Mouse (Mus musculus) MEL (cell line): ENCODE data around the gene Slc13a3. TPM values are rescaled to one million over a fixed set of nuclear protein-coding genes. Genes with fewer than 3 reads are reported as not detected.

Experiments
- DNase-seq: peaks from one replicate; pipeline ENCODE4 v3.0.0; 2011; ENCODE audit warnings: low read depth, low spot score
- H3K27ac ChIP-seq: 2 replicates; pipeline ENCODE4 v1.5.1; 2012; ENCODE audit warnings: low read depth, mild to moderate bottlenecking, control low read depth, low read length, moderate library complexity; ENCODE audit not compliant: control insufficient read depth
- H3K27me3 ChIP-seq, 2 experiments: fragments of 150-350 bp in 1 of 2; sonication (generic) in 1 of 2; 2 replicates each; pipeline ENCODE4 v1.6.1; 2012; ENCODE audit warnings: low read length in 2 of 2, mild to moderate bottlenecking in 2 of 2, improper control_type of control experiment in 1 of 2, moderate library complexity in 1 of 2; ENCODE audit not compliant: insufficient read depth in 2 of 2, control insufficient read depth in 1 of 2
- H3K36me3 ChIP-seq, 2 experiments: 2 replicates each; pipeline ENCODE4 v1.6.1; 2012 to 2014; ENCODE audit warnings: low read length in 2 of 2, improper control_type of control experiment in 1 of 2, inconsistent platforms in 1 of 2, mild to moderate bottlenecking in 1 of 2; ENCODE audit not compliant: insufficient read depth in 2 of 2, control insufficient read depth in 1 of 2
- H3K4me1 ChIP-seq, 2 experiments: fragments of 150-350 bp in 1 of 2; sonication (generic) in 1 of 2; 2 replicates each; pipeline ENCODE4 v1.6.1; 2012; ENCODE audit warnings: low read length in 2 of 2, improper control_type of control experiment in 1 of 2, mild to moderate bottlenecking in 1 of 2; ENCODE audit not compliant: insufficient read depth in 2 of 2, control insufficient read depth in 1 of 2
- H3K4me3 ChIP-seq, 2 experiments: fragments of 150-350 bp in 1 of 2; sonication (generic) in 1 of 2; 2 replicates each; pipeline ENCODE4 v1.5.1; 2012; ENCODE audit warnings: low read depth in 2 of 2, low read length in 2 of 2, mild to moderate bottlenecking in 2 of 2, moderate library complexity in 2 of 2, control low read depth in 1 of 2, improper control_type of control experiment in 1 of 2; ENCODE audit not compliant: control insufficient read depth in 1 of 2, insufficient read depth in 1 of 2
- H3K79me2 ChIP-seq: 2 replicates; pipeline ENCODE4 v1.6.1; 2012; ENCODE audit warnings: mild to moderate bottlenecking, low read length, moderate library complexity; ENCODE audit not compliant: control insufficient read depth, poor library complexity, insufficient read depth
- H3K9ac ChIP-seq: 2 replicates; pipeline ENCODE4 v1.6.1; 2012; ENCODE audit warnings: low read depth, mild to moderate bottlenecking, control low read depth, low read length, moderate library complexity; ENCODE audit not compliant: control insufficient read depth, poor library complexity, severe bottlenecking
- H3K9me3 ChIP-seq: fragments of 150-350 bp; sonication (generic); replicated peaks from 2 replicates; pipeline ENCODE4 v1.6.1; 2012; ENCODE audit warnings: mild to moderate bottlenecking, low read length, improper control_type of control experiment, moderate library complexity; ENCODE audit not compliant: insufficient read depth
- BHLHE40 ChIP-seq: IDR thresholded peaks from 2 replicates; pipeline ENCODE4 v1.6.1; 2012; ENCODE audit warnings: low read depth, mild to moderate bottlenecking, inconsistent platforms, low read length, improper control_type of control experiment, borderline replicate concordance
- CHD1 ChIP-seq: IDR thresholded peaks from 2 replicates; pipeline ENCODE4 v1.6.1; 2012; ENCODE audit warnings: low read depth, mild to moderate bottlenecking, inconsistent platforms, low read length, improper control_type of control experiment
- CHD2 ChIP-seq: IDR thresholded peaks from 2 replicates; pipeline ENCODE4 v1.6.1; 2011; ENCODE audit warnings: low read length, improper control_type of control experiment
- CTCF ChIP-seq, 3 experiments: IDR thresholded peaks in 2 of 3; conservative IDR thresholded peaks in 1 of 3; 2 replicates each; pipeline ENCODE4 v1.5.1; 2011 to 2012; ENCODE audit warnings: low read length in 3 of 3, low read depth in 2 of 3, mild to moderate bottlenecking in 2 of 3, improper control_type of control experiment in 1 of 3, inconsistent platforms in 1 of 3, mixed read lengths in 1 of 3, moderate library complexity in 1 of 3; ENCODE audit not compliant: control insufficient read depth in 1 of 3, insufficient read depth in 1 of 3, poor library complexity in 1 of 3, severe bottlenecking in 1 of 3
- E2F4 ChIP-seq: IDR thresholded peaks from 2 replicates; pipeline ENCODE4 v1.6.1; 2011; ENCODE audit warnings: low read depth, low read length, improper control_type of control experiment, borderline replicate concordance
- ELF1 ChIP-seq: IDR thresholded peaks from 2 replicates; pipeline ENCODE4 v1.6.1; 2014; ENCODE audit warnings: low read depth, mild to moderate bottlenecking, inconsistent platforms, low read length, improper control_type of control experiment, moderate library complexity
- ETS1 ChIP-seq: IDR thresholded peaks from 2 replicates; pipeline ENCODE4 v1.6.1; 2012; ENCODE audit warnings: low read depth, mild to moderate bottlenecking, inconsistent platforms, low read length, improper control_type of control experiment, moderate library complexity
- GABPA ChIP-seq: IDR thresholded peaks from 2 replicates; pipeline ENCODE4 v1.6.1; 2012; ENCODE audit warnings: low read depth, mild to moderate bottlenecking, inconsistent platforms, low read length, improper control_type of control experiment, moderate library complexity
- GATA1 ChIP-seq: IDR thresholded peaks from 2 replicates; pipeline ENCODE4 v1.6.1; 2011; ENCODE audit warnings: low read depth, low read length, improper control_type of control experiment
- HCFC1 ChIP-seq: IDR thresholded peaks from 2 replicates; pipeline ENCODE4 v1.6.1; 2012; ENCODE audit warnings: low read depth, mild to moderate bottlenecking, inconsistent platforms, low read length, improper control_type of control experiment, moderate library complexity
- KAT2A ChIP-seq: conservative IDR thresholded peaks from 2 replicates; pipeline ENCODE4 v1.6.1; 2012; ENCODE audit warnings: low read depth, low read length, improper control_type of control experiment, inconsistent platforms
- MAFK ChIP-seq: IDR thresholded peaks from 2 replicates; pipeline ENCODE4 v1.6.1; 2011; ENCODE audit warnings: low read depth, mild to moderate bottlenecking, low read length, improper control_type of control experiment, borderline replicate concordance
- MAX ChIP-seq: IDR thresholded peaks from 2 replicates; pipeline ENCODE4 v1.6.1; 2011; ENCODE audit warnings: low read length, improper control_type of control experiment
- MAZ ChIP-seq: IDR thresholded peaks from 2 replicates; pipeline ENCODE4 v1.6.1; 2012; ENCODE audit warnings: low read depth, mild to moderate bottlenecking, inconsistent platforms, low read length, improper control_type of control experiment
- MEF2A ChIP-seq: IDR thresholded peaks from 2 replicates; pipeline ENCODE4 v1.6.1; 2014; ENCODE audit warnings: low read depth, mild to moderate bottlenecking, inconsistent platforms, low read length, improper control_type of control experiment; ENCODE audit not compliant: poor library complexity, insufficient replicate concordance, severe bottlenecking; ENCODE audit errors: extremely low read depth
- MXI1 ChIP-seq: IDR thresholded peaks from 2 replicates; pipeline ENCODE4 v1.6.1; 2011; ENCODE audit warnings: mild to moderate bottlenecking, low read depth, low read length, improper control_type of control experiment
- MYB ChIP-seq: IDR thresholded peaks from 2 replicates; pipeline ENCODE4 v1.6.1; 2011; ENCODE audit warnings: mild to moderate bottlenecking, low read depth, low read length, improper control_type of control experiment
- NELFE ChIP-seq: IDR thresholded peaks from 2 replicates; pipeline ENCODE4 v1.6.1; 2011; ENCODE audit warnings: low read depth, low read length, improper control_type of control experiment
- POLR2A ChIP-seq, 2 experiments: IDR thresholded peaks; 2 replicates each; pipeline ENCODE4 v1.6.1; 2011 to 2012; ENCODE audit warnings: low read length in 2 of 2, mild to moderate bottlenecking in 2 of 2, control low read depth in 1 of 2, improper control_type of control experiment in 1 of 2, low read depth in 1 of 2, moderate library complexity in 1 of 2; ENCODE audit not compliant: control insufficient read depth in 1 of 2, insufficient read depth in 1 of 2, poor library complexity in 1 of 2
- POLR2AphosphoS2 ChIP-seq: IDR thresholded peaks from 2 replicates; pipeline ENCODE4 v1.6.1; 2011; ENCODE audit warnings: low read length, improper control_type of control experiment
- POLR2AphosphoS5 ChIP-seq: IDR thresholded peaks from 2 replicates; pipeline ENCODE4 v1.6.1; 2012; ENCODE audit warnings: low read depth, borderline replicate concordance, mild to moderate bottlenecking, inconsistent platforms, low read length, moderate library complexity, mixed read lengths
- RAD21 ChIP-seq: IDR thresholded peaks from 2 replicates; pipeline ENCODE4 v1.6.1; 2011; ENCODE audit warnings: mild to moderate bottlenecking, low read depth, low read length, improper control_type of control experiment
- SMC3 ChIP-seq: IDR thresholded peaks from 2 replicates; pipeline ENCODE4 v1.6.1; 2011; ENCODE audit warnings: low read depth, low read length, improper control_type of control experiment
- TAL1 ChIP-seq: IDR thresholded peaks from 2 replicates; pipeline ENCODE4 v1.6.1; 2012; ENCODE audit warnings: mild to moderate bottlenecking, inconsistent platforms, low read length, moderate library complexity, mixed read lengths
- TBP ChIP-seq: IDR thresholded peaks from 2 replicates; pipeline ENCODE4 v1.8.0; 2011; ENCODE audit warnings: low read depth, low read length, improper control_type of control experiment
- TCF12 ChIP-seq: IDR thresholded peaks from 2 replicates; pipeline ENCODE4 v1.6.1; 2014; ENCODE audit warnings: low read depth, mild to moderate bottlenecking, inconsistent platforms, low read length, improper control_type of control experiment, moderate library complexity
- UBTF ChIP-seq: IDR thresholded peaks from 2 replicates; pipeline ENCODE4 v1.6.1; 2012; ENCODE audit warnings: low read depth, mild to moderate bottlenecking, inconsistent platforms, low read length, improper control_type of control experiment, moderate library complexity, borderline replicate concordance; ENCODE audit not compliant: insufficient read depth
- USF1 ChIP-seq: IDR thresholded peaks from 2 replicates; pipeline ENCODE4 v1.6.1; 2014; ENCODE audit warnings: low read depth, mild to moderate bottlenecking, inconsistent platforms, low read length, improper control_type of control experiment, moderate library complexity
- USF2 ChIP-seq, 2 experiments: IDR thresholded peaks; 2 replicates each; pipeline ENCODE4 v1.6.1; 2011 to 2012; ENCODE audit warnings: improper control_type of control experiment in 2 of 2, low read length in 2 of 2, borderline replicate concordance in 1 of 2, inconsistent platforms in 1 of 2, low read depth in 1 of 2, mild to moderate bottlenecking in 1 of 2; ENCODE audit not compliant: insufficient read depth in 1 of 2
- ZC3H11A ChIP-seq: IDR thresholded peaks from 2 replicates; pipeline ENCODE4 v1.6.1; 2012; ENCODE audit warnings: low read depth, mild to moderate bottlenecking, inconsistent platforms, low read length, improper control_type of control experiment
- ZMIZ1 ChIP-seq: IDR thresholded peaks from 2 replicates; pipeline ENCODE4 v1.6.1; 2012; ENCODE audit warnings: low read depth, mild to moderate bottlenecking, inconsistent platforms, low read length, improper control_type of control experiment, moderate library complexity
- ZNF384 ChIP-seq: IDR thresholded peaks from 2 replicates; pipeline ENCODE4 v1.6.1; 2012; ENCODE audit warnings: low read depth, mild to moderate bottlenecking, inconsistent platforms, low read length, improper control_type of control experiment
- polyA plus RNA-seq, 2 experiments: library from polyadenylated mRNA; stranded (reverse) in 1 of 2; unstranded in 1 of 2; fragments of >175 nt in 1 of 2; fragments of >200 nt in 1 of 2; gene quantifications; 2 replicates each; pipeline versions ENCODE4 v1.2.1 to v1.2.4; 2012; ENCODE audit warnings: low replicate concordance in 2 of 2, low read depth in 1 of 2; ENCODE audit not compliant: insufficient read length in 2 of 2, insufficient read depth in 1 of 2, missing spikeins in 1 of 2
- total RNA-seq: library from RNA; depleted of rRNA; stranded (reverse); fragments of 300-350 nt; gene quantifications from 2 replicates; pipeline ENCODE4 v1.2.3, GENCODE M21; 2012

The Slc13a3 gene
- total and polyA plus RNA-seq, 3 experiments, result not detected

DNA sequence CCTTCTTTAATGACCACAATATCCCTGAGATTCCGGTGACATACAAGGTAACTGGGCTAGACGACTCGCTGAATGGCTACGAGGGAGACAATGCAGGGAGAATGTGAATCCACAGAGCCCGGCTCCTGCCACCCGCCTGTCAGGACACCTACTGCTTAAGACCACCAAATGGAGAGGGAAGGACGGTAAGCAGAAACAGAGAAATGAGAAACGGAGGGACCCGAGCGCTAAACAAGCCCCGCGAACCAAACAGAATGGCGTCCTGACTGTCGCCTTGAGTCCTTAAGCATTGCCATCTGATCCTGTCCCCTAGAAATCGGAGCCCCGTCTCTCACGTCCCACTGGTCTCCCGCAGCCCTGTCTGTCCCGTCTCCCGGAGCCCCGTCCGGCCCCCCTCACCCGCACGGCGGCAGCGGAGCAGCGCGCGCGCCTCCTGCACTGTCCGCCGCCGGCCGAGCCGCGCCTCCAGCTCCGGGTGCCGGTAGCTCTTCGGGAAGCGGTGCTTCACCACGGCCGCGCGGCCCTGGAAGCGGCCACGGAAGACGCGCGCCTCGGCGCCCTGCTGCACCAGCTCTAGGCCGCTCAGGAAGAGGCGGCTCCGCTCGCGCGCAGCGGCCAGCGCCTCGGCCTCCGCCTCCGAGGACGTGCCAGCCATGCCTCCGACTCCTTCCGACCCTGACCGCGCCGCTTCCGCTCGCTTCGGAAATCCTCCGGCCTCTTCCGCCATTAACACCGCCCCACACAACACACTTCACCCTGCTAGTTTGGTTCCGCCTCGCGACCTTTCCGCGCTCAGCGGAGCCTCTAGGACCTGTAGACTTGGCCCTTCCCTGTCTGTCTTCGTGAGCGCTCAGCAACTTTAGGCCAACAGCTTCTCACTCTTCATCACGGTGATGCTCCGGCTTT, 19.9 kb upstream of the Slc13a3 start, which contains the start of gene Trp53rka (continued):
- TF ChIP-seq TAL1 (no peak), CHD2 (no peak), ZNF384 (peak; percentile 58; the same call in 1 of the 2 replicates), GATA1 (no peak), ZMIZ1 (0 out of 2 replicates have a peak, but pooled peaks have one; percentile 25)

DNA sequence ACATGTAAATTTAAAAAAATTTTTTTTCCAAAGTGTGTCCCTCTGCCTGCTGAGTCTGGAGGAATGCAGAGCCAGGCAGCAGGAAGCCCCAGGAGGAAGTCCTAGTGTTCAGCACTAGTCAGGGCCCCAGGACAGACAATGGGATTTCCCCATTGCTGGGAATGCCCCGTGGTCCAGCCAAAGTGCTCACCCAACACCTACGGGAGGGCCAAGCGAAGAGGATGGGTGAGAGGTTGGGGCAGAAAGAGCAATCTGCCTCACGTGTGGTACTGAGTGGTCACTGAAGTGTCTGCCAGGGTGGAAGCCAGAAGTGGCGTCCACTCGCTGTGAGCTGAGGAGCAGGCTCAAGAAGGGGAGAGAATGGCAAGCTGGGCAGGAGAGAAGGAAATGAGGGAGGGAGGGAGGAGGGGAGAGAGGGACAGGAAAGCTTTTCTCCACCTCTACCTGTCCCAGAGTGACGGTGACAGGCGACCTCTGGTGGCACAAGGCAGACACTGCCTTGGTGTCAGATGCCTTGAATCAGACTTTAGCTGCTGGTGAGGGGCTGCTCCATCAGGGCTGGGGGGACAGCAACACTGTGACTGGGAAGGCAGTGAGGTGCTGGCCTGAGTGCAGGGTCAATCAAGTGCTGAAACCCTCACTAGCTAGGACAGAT, 14.0 kb upstream of the Slc13a3 start:
- no peak overlapping the region for H3K9ac ChIP-seq
- H3K4me1 ChIP-seq, result no peaks in the 10 kb centered on the region
- no peaks in the 10 kb centered on the region for H3K9me3 ChIP-seq
- H3K4me3 ChIP-seq, result no peak overlapping the region
- TF ChIP-seq NELFE (no peak), RAD21 (peak; percentile 73), E2F4 (no peak), POLR2AphosphoS5 (no peak), KAT2A (no peak), TBP (no peak), BHLHE40 (no peak), MAX (no peak), POLR2AphosphoS2 (no peak), SMC3 (peak; percentile 82), ETS1 (no peak), ZC3H11A (peak; percentile 52), MAFK (no peak), MAZ (no peak), USF2 (IDR thresholded peaks at IDR 0.05; ENCODE audit: borderline replicate concordance in 1 of 2, insufficient read depth in 1 of 2, low read depth in 1 of 2, low read length in 2 of 2) (no peak), ZNF384 (no peak), ZMIZ1 (no peak), GATA1 (no peak), CTCF (IDR thresholded peaks at IDR 0.05 in 2 of 3, conservative IDR thresholded peaks at IDR 0.05 in 1 of 3; ENCODE audit: control insufficient read depth in 1 of 3, insufficient read depth in 1 of 3, low read depth in 2 of 3, low read length in 3 of 3, poor library complexity in 1 of 3, severe bottlenecking in 1 of 3) (peak; percentile 86 to 91 (median 90)), USF1 (no peak), UBTF (no peak), TCF12 (no peak), GABPA (no peak), MXI1 (no peak), POLR2A (IDR thresholded peaks at IDR 0.05; ENCODE audit: control insufficient read depth in 1 of 2, insufficient read depth in 1 of 2, low read depth in 1 of 2, low read length in 2 of 2, poor library complexity in 1 of 2) (no peak), MEF2A (no peak), MYB (no peak), HCFC1 (no peak), CHD1 (no peak), ELF1 (no peak)
- peaks cover under 1% of the 10 kb centered on the region; the same call in 1 of the 2 replicates for H3K79me2 ChIP-seq
- peaks cover 0 to under 1% of the 10 kb centered on the region in 2 experiments; a peak in 1 of 4 replicates for H3K36me3 ChIP-seq
- peak; percentile 51 for DNase-seq
- H3K27me3 ChIP-seq, result no peaks in the 10 kb centered on the region
- H3K27ac ChIP-seq, result no peak overlapping the region
